Mouse (Mus musculus): Measurements from ENCODE around the gene Arid2. TPM values are rescaled to one million over a fixed set of nuclear protein-coding genes. Genes with fewer than 3 reads are reported as not detected.

Arid2 gene
- total RNA-seq (2023), result 67.7 TPM

DNA sequence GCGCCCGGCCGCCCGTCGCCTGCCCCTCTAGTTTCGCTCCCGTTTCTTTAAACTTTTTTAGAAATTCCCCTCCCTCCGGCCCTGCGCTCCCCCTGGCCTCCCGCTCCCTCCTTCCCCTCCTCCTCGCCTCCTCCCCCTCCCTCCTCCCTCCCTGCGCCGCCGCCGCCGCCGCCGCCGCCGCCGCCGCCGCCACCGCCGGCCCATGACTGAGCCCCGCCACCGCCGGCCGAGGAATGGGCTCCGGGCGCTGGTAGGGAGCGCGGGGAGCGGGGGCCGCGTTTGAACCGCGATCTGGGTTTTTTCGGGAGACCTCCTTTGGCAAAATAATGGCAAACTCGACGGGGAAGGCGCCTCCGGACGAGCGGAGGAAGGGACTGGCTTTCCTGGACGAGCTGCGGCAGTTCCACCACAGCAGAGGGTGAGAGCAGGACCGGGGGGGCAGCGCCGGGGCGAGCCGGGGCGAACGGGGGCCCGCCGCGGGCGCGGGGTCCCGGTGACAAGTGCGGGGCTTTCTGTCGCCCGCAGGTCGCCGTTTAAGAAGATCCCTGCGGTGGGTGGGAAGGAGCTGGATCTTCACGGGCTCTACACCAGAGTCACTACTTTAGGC, at the start of gene Arid2:
Gene Arid2 (plus strand): TSS at position 150 of the 607 bp plus-strand sequence.

Other genes starting within 250 kb of the Arid2 start
- gene Scaf11, start 173.3 kb downstream of the Arid2 start, total RNA-seq (2023), result 90.8 TPM